Mouse (Mus musculus) activated CD4-positive, CD25-positive, alpha-beta regulatory T cell, adult 4 months (primary cell): ENCODE measurements around the gene Olfr220. TPM values are rescaled to one million over a fixed set of nuclear protein-coding genes. Genes with fewer than 3 reads are reported as not detected.

Experiments used
- ATAC-seq: one replicate; pipeline ENCODE4 v1.8.0; 2017
- polyA plus RNA-seq, 2 experiments: library from polyadenylated mRNA; unstranded; fragments of 100-300 nt; shearing (Covaris generic); gene quantifications; one replicate each; pipeline ENCODE4 v1.2.1; 2017

The Olfr220 gene
- polyA plus RNA-seq, result under 1 TPM in 1 of 2 experiments, not detected in 1; 0.13 TPM

DNA sequence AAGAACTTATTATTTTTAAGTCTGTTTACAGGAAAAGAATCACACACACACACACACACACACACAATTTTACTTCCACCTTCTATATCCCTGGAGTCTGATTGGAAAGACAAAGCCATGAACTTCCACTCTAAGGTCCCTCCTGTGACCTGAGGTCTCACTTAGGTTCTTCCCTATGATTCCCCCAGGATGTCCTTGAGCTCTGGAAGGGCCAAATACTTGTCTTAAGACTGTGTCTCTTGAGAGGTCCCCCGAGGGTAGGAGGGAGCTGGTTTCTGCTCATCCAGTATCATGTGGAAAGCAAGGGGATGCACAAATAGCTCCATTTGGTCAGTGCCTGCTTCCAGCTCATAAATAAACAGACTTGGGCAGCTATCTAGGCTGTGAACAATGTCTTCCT, at the start of gene Olfr220:
Olfr220 (plus strand) TSS at position 301 of the 400 bp plus-strand sequence.
- no peak for ATAC-seq

DNA sequence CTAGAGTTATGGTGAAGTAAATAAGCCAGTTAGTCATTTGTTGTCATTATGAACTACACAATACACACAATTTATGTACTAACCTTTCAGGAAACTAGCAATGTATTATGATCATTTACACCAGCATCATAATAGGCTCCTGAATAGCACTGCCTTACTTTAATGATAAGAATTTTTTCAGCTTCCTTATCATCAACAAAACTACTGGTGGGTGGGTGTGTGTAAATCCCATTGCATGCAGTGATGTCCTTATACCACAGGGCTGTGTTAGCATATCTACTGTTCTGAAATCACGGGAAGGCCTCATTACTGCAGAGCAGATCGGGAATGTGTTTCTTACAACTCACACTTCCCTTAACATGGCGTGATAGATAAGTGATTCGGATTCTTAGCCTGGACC, 18.9 kb upstream of the Olfr220 start:
- no peak for ATAC-seq

GRCm38 (mm10) chr1:174423764-174424163, 18.1 kb upstream of the Olfr220 start, which contains the start of gene Olfr414:
Gene Olfr414 (plus strand): TSS chr1:174424064.
- ATAC-seq, result no peak

DNA sequence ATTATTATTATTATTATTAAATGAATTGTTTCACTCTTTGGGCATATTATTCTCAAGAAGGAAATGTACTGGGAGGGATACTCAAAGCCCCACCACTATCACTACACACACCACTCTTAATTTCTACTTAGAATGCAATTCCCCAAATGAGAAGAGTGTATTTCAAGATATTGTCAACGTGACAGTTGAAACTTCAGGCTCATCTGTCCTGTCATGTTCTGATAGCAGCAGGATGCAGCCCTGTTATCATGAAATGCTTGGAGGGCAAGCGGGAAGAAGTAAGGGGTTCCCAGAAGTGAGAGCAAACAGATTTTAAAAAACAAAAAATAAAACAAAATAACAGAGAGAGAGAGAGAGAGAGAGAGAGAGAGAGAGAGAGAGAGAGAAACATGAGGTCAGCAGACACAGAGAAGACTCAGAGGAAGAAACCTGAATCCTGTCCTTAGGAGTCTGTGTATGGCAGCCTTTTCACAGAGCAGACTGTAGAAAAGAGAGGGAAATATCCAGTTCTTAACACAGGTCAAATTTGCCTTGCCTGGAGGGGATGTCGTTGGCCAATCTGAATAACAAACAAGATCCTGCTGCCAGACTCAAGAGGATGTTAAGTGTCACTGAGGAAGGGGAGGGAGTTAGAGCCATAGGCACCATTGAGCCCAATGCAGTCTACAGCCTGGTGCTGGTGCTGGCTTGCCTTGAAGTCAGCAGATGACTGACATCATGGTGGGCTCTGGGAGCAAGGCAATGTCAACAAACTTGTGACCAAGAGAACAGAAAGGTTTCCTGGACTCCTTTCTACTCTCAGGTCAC, 15.5 kb upstream of the Olfr220 start:
- no peak for ATAC-seq

- no peak for ATAC-seq
Measured at GRCm38 (mm10) chr1:174427402-174427801, 14.5 kb upstream of the Olfr220 start.

GRCm38 (mm10) chr1:174428407-174428806, 13.5 kb upstream of the Olfr220 start:
- no peak for ATAC-seq

DNA sequence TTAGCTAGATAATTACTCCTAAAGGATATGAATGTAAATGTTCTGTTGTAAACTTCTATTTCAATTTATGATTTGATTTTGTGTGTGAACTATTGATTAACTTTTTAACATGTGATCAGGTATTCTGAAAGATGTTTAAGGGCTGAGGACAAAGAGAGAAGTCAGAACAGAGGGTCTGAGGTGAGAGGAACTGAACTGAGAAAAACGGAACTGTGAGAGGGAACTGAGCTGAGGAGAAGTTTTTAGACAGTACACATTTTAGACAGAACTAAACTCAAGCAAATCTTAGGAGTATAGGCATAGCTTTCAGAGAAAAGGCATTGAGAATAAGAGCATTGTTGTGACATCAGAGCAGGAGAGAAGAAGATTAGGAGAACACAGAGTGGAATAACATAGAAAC, 7.8 kb upstream of the Olfr220 start:
- ATAC-seq, result no peak

GRCm38 (mm10) chr1:174455100-174455499, 13.2 kb downstream of the Olfr220 start:
- ATAC-seq, result no peak

GRCm38 (mm10) chr1:174465385-174465784, 23.5 kb downstream of the Olfr220 start:
- no peak for ATAC-seq

- peak; percentile 43 for ATAC-seq
Measured at GRCm38 (mm10) chr1:174466240-174466639, 24.4 kb downstream of the Olfr220 start.

GRCm38 (mm10) chr1:174469736-174470135, 27.9 kb downstream of the Olfr220 start:
- peak; percentile 36 for ATAC-seq

- ATAC-seq, result no peak
Measured at GRCm38 (mm10) chr1:174482567-174482966, 40.7 kb downstream of the Olfr220 start.

- no peak for ATAC-seq
Measured at GRCm38 (mm10) chr1:174500064-174500463, 58.2 kb downstream of the Olfr220 start.

Other genes starting within 250 kb of the Olfr220 start
- not detected for gene Olfr419, start 190.0 kb upstream of the Olfr220 start, polyA plus RNA-seq
- gene Mptx1, start 111.6 kb upstream of the Olfr220 start, polyA plus RNA-seq, result not detected
- gene Olfr417, start 77.0 kb upstream of the Olfr220 start, polyA plus RNA-seq, result not detected
- gene Olfr248, start 51.0 kb upstream of the Olfr220 start, polyA plus RNA-seq, result not detected
- gene Olfr414, start 18.0 kb upstream of the Olfr220 start, polyA plus RNA-seq, result not detected
- gene Fmn2, start 59.7 kb downstream of the Olfr220 start, polyA plus RNA-seq, result not detected